Mouse (Mus musculus): Measurements from ENCODE around the gene Ppp1r7.
"Not testable (repeated sequence)": the region's sequence is repeated elsewhere in the genome, so short reads cannot be mapped to it uniquely, and the experiment has no call there.

The Ppp1r7 gene

GRCm38 (mm10) chr1:93342648-93343503 lies at the start of gene Ppp1r7, which contains the start of gene Pask:
TSS of gene Ppp1r7 (plus strand) at chr1:93342854.
TSS of gene Pask (minus strand) at chr1:93343482.
- DNase-seq (ENCODE audit: low spot score in 2 of 2) = peak; percentile 93 to 96

- not testable (repeated sequence) for DNase-seq (ENCODE audit: low spot score in 2 of 2)
These were observed 48.2 kb upstream of the Ppp1r7 start for GRCm38 (mm10) chr1:93294491-93294890.

GRCm38 (mm10) chr1:93299791-93300190 lies 42.9 kb upstream of the Ppp1r7 start:
- no peak for DNase-seq (ENCODE audit: low spot score in 2 of 2)

- no peak for DNase-seq (ENCODE audit: low spot score in 2 of 2)
These were observed 42.1 kb upstream of the Ppp1r7 start for GRCm38 (mm10) chr1:93300578-93300977.

GRCm38 (mm10) chr1:93305581-93306337 lies 36.9 kb upstream of the Ppp1r7 start, which contains the start of gene Mterf4:
TSS of gene Mterf4 (minus strand) at chr1:93305915.
- peak; percentile 77 to 85 for DNase-seq (ENCODE audit: low spot score in 2 of 2)

- no peak for DNase-seq (ENCODE audit: low spot score in 2 of 2)
These were observed 18.7 kb upstream of the Ppp1r7 start for GRCm38 (mm10) chr1:93323973-93324372.

- DNase-seq (ENCODE audit: low spot score in 2 of 2) = no peak
These were observed 16.2 kb upstream of the Ppp1r7 start for GRCm38 (mm10) chr1:93326446-93326845.

- DNase-seq (ENCODE audit: low spot score in 2 of 2) = no peak
These were observed 8.0 kb upstream of the Ppp1r7 start for GRCm38 (mm10) chr1:93334621-93335020.

- peak; percentile 94 to 97 for DNase-seq (ENCODE audit: low spot score in 2 of 2)
These were observed 922 bp downstream of the Ppp1r7 start for GRCm38 (mm10) chr1:93343504-93344047.

GRCm38 (mm10) chr1:93347176-93347575 lies 4.5 kb downstream of the Ppp1r7 start:
- DNase-seq (ENCODE audit: low spot score in 2 of 2) = peak in 1 of 2 experiments; percentile 16

- DNase-seq (ENCODE audit: low spot score in 2 of 2) = peak in 1 of 2 experiments; percentile 34
These were observed 7.0 kb downstream of the Ppp1r7 start for GRCm38 (mm10) chr1:93349701-93350100.

- DNase-seq (ENCODE audit: low spot score in 2 of 2) = peak in 1 of 2 experiments; percentile 38
These were observed 10.1 kb downstream of the Ppp1r7 start for GRCm38 (mm10) chr1:93352724-93353123.

- peak; percentile 4 to 14 for DNase-seq (ENCODE audit: low spot score in 2 of 2)
These were observed 20.0 kb downstream of the Ppp1r7 start for GRCm38 (mm10) chr1:93362661-93363060.

GRCm38 (mm10) chr1:93365641-93366040 lies 23.0 kb downstream of the Ppp1r7 start:
- DNase-seq (ENCODE audit: low spot score in 2 of 2) = no peak

- DNase-seq (ENCODE audit: low spot score in 2 of 2) = no peak
These were observed 31.0 kb downstream of the Ppp1r7 start, which contains the start of gene Ano7 for GRCm38 (mm10) chr1:93373665-93374064. TSS of gene Ano7 (plus strand) at chr1:93373930.

- DNase-seq (ENCODE audit: low spot score in 2 of 2) = no peak
These were observed 34.7 kb downstream of the Ppp1r7 start for GRCm38 (mm10) chr1:93377307-93377706.

- no peak for DNase-seq (ENCODE audit: low spot score in 2 of 2)
These were observed 36.5 kb downstream of the Ppp1r7 start for GRCm38 (mm10) chr1:93379117-93379516.

GRCm38 (mm10) chr1:93387198-93387597 lies 44.5 kb downstream of the Ppp1r7 start:
- DNase-seq (ENCODE audit: low spot score in 2 of 2) = no peak

- DNase-seq (ENCODE audit: low spot score in 2 of 2) = no peak
These were observed 46.3 kb downstream of the Ppp1r7 start for GRCm38 (mm10) chr1:93388906-93389305.

GRCm38 (mm10) chr1:93401191-93402052 lies 58.8 kb downstream of the Ppp1r7 start:
- DNase-seq (ENCODE audit: low spot score in 2 of 2) = no peak

GRCm38 (mm10) chr1:93403403-93403802 lies 60.7 kb downstream of the Ppp1r7 start:
- no peak for DNase-seq (ENCODE audit: low spot score in 2 of 2)

All from frontal cortex, postnatal 36 days (tissue).